10 mouse cellular contexts compared by ENCODE assay signal in genomic region chr6:9234802-9235201, GRCm38 (mm10).
DNase-seq lines count a peak whose midpoint lies in the region; ATAC-seq and TF ChIP-seq lines count a peak whose summit lies in the region.
"Had no signal": no experiment of that assay in that cellular context is flagged by ENCODE, and none has a peak within 500 bp of the region (broad histone marks: within the 10 kb centered on the region; RNA-seq: fewer than 3 reads in every experiment).

No protein-coding gene starts in this region.

- no peaks in the 10 kb centered on the region for H3K27me3 ChIP-seq in E14TG2a.4 (ENCODE audit: insufficient read depth, low read length)
- no peaks in the 10 kb centered on the region for H3K27me3 ChIP-seq in embryonic facial prominence, embryonic 14.5 days (replicated peaks; ENCODE audit: control insufficient read depth, insufficient read depth, low read length)
- H3K27me3 ChIP-seq: hindbrain, embryonic 15.5 days; stomach, embryonic 15.5 days had no signal

- H3K36me3 ChIP-seq in E14TG2a.4 (ENCODE audit: insufficient read depth, low read length), result no peaks in the 10 kb centered on the region
- H3K36me3 ChIP-seq in embryonic facial prominence, embryonic 14.5 days (ENCODE audit: control insufficient read depth, insufficient read depth, low read length), result no peaks in the 10 kb centered on the region
- H3K36me3 ChIP-seq: hindbrain, embryonic 15.5 days; stomach, embryonic 15.5 days had no signal

- no peaks in the 10 kb centered on the region for H3K4me1 ChIP-seq in E14TG2a.4 (replicated peaks; ENCODE audit: low read depth, low read length)
- no peaks in the 10 kb centered on the region for H3K4me1 ChIP-seq in embryonic facial prominence, embryonic 14.5 days (ENCODE audit: control insufficient read depth, insufficient read depth, low read length)
- H3K4me1 ChIP-seq: hindbrain, embryonic 15.5 days; stomach, embryonic 15.5 days had no signal

- no peak overlapping the region for H3K27ac ChIP-seq in embryonic facial prominence, embryonic 14.5 days (replicated peaks; ENCODE audit: low read depth, low read length)
- H3K27ac ChIP-seq: hindbrain, embryonic 15.5 days; macrophage; stomach, embryonic 15.5 days had no signal

- ATAC-seq in embryonic facial prominence, embryonic 14.5 days (ENCODE audit: low read depth), result no peak
- ATAC-seq in monocyte, adult 5-6 weeks (replicated peaks; ENCODE audit: insufficient number of reproducible peaks, low FRiP score, low TSS enrichment, poor library complexity, severe bottlenecking), result no peak

- DNase-seq in layer of hippocampus, adult 11-12 months (ENCODE audit: low spot score), result peak; percentile 13
- no peak for DNase-seq in layer of hippocampus, adult 8-10 months (ENCODE audit: low spot score in 2 of 2)
- peak; percentile 57 for DNase-seq in R1 (ENCODE audit: low read depth, low spot score)
- DNase-seq in embryonic facial prominence, embryonic 14.5 days (ENCODE audit: low spot score), result peak; percentile 67
- DNase-seq in T-cell, adult 2 months (ENCODE audit: low spot score), result no peak

- no peak overlapping the region for H3K4me3 ChIP-seq in E14TG2a.4 (replicated peaks; ENCODE audit: low read length)
- H3K4me3 ChIP-seq in embryonic facial prominence, embryonic 14.5 days (ENCODE audit: low read depth, low read length), result no peak overlapping the region
- H3K4me3 ChIP-seq: hindbrain, embryonic 15.5 days; stomach, embryonic 15.5 days had no signal

- H3K9ac ChIP-seq in embryonic facial prominence, embryonic 14.5 days (ENCODE audit: low read depth, low read length), result no peak overlapping the region
- H3K9ac ChIP-seq: hindbrain, embryonic 15.5 days; stomach, embryonic 15.5 days had no signal

- peak; percentile 62 for TF ChIP-seq CTCF in E14TG2a.4 (conservative IDR thresholded peaks at IDR 0.05; ENCODE audit: low read length)

- no peaks in the 10 kb centered on the region for H3K9me3 ChIP-seq in E14TG2a.4 (ENCODE audit: low read length)
- no peaks in the 10 kb centered on the region for H3K9me3 ChIP-seq in embryonic facial prominence, embryonic 14.5 days (ENCODE audit: control insufficient read depth, low read length)
- H3K9me3 ChIP-seq: hindbrain, embryonic 15.5 days; stomach, embryonic 15.5 days had no signal

- no peak overlapping the region for H3K4me2 ChIP-seq in embryonic facial prominence, embryonic 14.5 days (ENCODE audit: low read depth, low read length)
- H3K4me2 ChIP-seq: hindbrain, embryonic 15.5 days; stomach, embryonic 15.5 days had no signal

Comparison
In these comparisons a context has a peak if more than half of its experiments do, and no peak if none do; other contexts are left out.
1. DNase-seq: peak in layer of hippocampus, adult 11-12 months (single experiment), R1 (single experiment) and embryonic facial prominence, embryonic 14.5 days (single experiment); none in layer of hippocampus, adult 8-10 months (0 of 2) and T-cell, adult 2 months (single experiment).